Comparison of ENCODE assay signal across 27 mouse cellular contexts in the genomic region with DNA sequence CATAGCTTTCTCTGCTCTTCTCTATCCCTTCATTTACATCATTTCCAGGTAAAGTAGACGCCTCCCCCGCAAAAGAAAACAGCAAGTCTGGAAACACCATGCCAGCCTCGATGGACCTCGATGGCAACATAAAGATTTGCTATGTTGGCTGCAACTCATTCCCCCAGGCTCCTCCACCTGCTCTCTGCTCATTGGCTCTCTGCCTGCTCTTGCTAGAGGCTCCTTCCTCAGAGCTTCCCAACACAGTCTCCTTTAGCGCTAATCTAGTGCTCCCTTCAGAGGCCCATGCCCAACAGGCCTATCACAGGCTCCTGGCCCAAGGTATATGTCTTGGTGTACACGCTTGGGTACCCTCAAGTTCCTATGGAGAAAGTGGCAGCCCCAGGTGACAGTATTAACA.
A peak's percentile ranks its signal among the peaks of the same experiment; 100 is the strongest.
DNase-seq lines count a peak whose midpoint lies in the region; ATAC-seq and TF ChIP-seq lines count a peak whose summit lies in the region.
"Had no signal": no experiment of that assay in that cellular context is flagged by ENCODE, and none has a peak within 500 bp of the region (broad histone marks: within the 10 kb centered on the region; RNA-seq: fewer than 3 reads in every experiment).

No protein-coding gene starts in this region.

- H3K36me3 ChIP-seq in forebrain, embryonic 15.5 days, result no peaks in the 10 kb centered on the region
- peaks cover 83% of the 10 kb centered on the region for H3K36me3 ChIP-seq in forebrain, embryonic 10.5 days (replicated peaks)
- H3K36me3 ChIP-seq: liver, embryonic 13.5 days had no signal

- H3K4me3 ChIP-seq in forebrain, embryonic 15.5 days, result no peak overlapping the region
- H3K4me3 ChIP-seq in forebrain, embryonic 10.5 days, result no peak overlapping the region
- H3K4me3 ChIP-seq in layer of hippocampus, adult 2 months, result no peak overlapping the region
- H3K4me3 ChIP-seq: embryonic facial prominence, embryonic 10.5 days; embryonic facial prominence, embryonic 15.5 days; hindbrain, embryonic 10.5 days; intestine, embryonic 15.5 days; liver, embryonic 13.5 days; megakaryocyte, embryonic 14.5 days; midbrain, embryonic 12.5 days; myocyte had no signal

- H3K4me2 ChIP-seq in forebrain, embryonic 15.5 days (replicated peaks), result no peak overlapping the region
- H3K4me2 ChIP-seq: embryonic facial prominence, embryonic 15.5 days; heart, embryonic 11.5 days; intestine, embryonic 15.5 days; liver, embryonic 13.5 days; midbrain, embryonic 12.5 days had no signal

- no peak overlapping the region for H3K9ac ChIP-seq in forebrain, embryonic 15.5 days (replicated peaks)
- H3K9ac ChIP-seq: embryonic facial prominence, embryonic 15.5 days; intestine, embryonic 15.5 days; liver, embryonic 13.5 days; midbrain, embryonic 12.5 days had no signal

- ATAC-seq in forebrain, embryonic 15.5 days (replicated peaks), result no peak
- ATAC-seq: CD4-positive, CD25-positive, alpha-beta regulatory T cell, adult 4 months; intestine, embryonic 15.5 days had no signal

- H3K9me3 ChIP-seq in forebrain, embryonic 15.5 days, result no peaks in the 10 kb centered on the region
- no peaks in the 10 kb centered on the region for H3K9me3 ChIP-seq in forebrain, embryonic 10.5 days
- H3K9me3 ChIP-seq: embryonic facial prominence, embryonic 10.5 days; embryonic facial prominence, embryonic 15.5 days; hindbrain, embryonic 10.5 days; intestine, embryonic 15.5 days; liver, embryonic 13.5 days; megakaryocyte, embryonic 14.5 days; midbrain, embryonic 12.5 days had no signal

- H3K27me3 ChIP-seq in forebrain, embryonic 15.5 days, result no peaks in the 10 kb centered on the region
- no peaks in the 10 kb centered on the region for H3K27me3 ChIP-seq in forebrain, embryonic 10.5 days (ENCODE audit: poor library complexity, severe bottlenecking)
- H3K27me3 ChIP-seq: embryonic facial prominence, embryonic 15.5 days; intestine, embryonic 15.5 days; liver, embryonic 13.5 days; megakaryocyte, embryonic 14.5 days; midbrain, embryonic 12.5 days had no signal

- H3K27ac ChIP-seq in forebrain, embryonic 15.5 days (replicated peaks), result peak overlapping the region; percentile 72
- no peak overlapping the region for H3K27ac ChIP-seq in forebrain, embryonic 10.5 days
- H3K27ac ChIP-seq in layer of hippocampus, adult 2 months, result peak overlapping the region; percentile 80
- H3K27ac ChIP-seq: embryonic facial prominence, embryonic 10.5 days; embryonic facial prominence, embryonic 15.5 days; hindbrain, embryonic 10.5 days; intestine, embryonic 15.5 days; liver, embryonic 13.5 days; midbrain, embryonic 12.5 days had no signal

- H3K4me1 ChIP-seq in forebrain, embryonic 15.5 days, result peaks cover 19% of the 10 kb centered on the region
- H3K4me1 ChIP-seq in forebrain, embryonic 10.5 days, result peaks cover 23% of the 10 kb centered on the region
- H3K4me1 ChIP-seq: liver, embryonic 13.5 days had no signal

- WGBS in forebrain, embryonic 15.5 days, result 74% methylated on average over 6 of the region's 6 CpGs
- WGBS in forebrain, embryonic 10.5 days, result 93% methylated on average over 6 of the region's 6 CpGs

- no peak for TF ChIP-seq CTCF in layer of hippocampus, adult 2 months (conservative IDR thresholded peaks at IDR 0.05)

- DNase-seq in cerebellum, postnatal 10 days, result peak; percentile 62 to 67
- DNase-seq in cerebellum, adult 9-10 months, result no peak
- DNase-seq in forebrain, embryonic 10.5 days (ENCODE audit: extremely low spot score, low spot score), result no peak
- no peak for DNase-seq in layer of hippocampus, adult 2 months (ENCODE audit: low spot score in 2 of 2)
- no peak for DNase-seq in layer of hippocampus, postnatal 36 days
- DNase-seq in thymus, postnatal 10 days (ENCODE audit: low spot score in 2 of 2), result no peak
- DNase-seq: adrenal gland, postnatal 25 days; gastrocnemius, postnatal 14 days; heart, adult 11 months; heart, postnatal 10 days; kidney, adult 2 months; kidney, postnatal 36 days; left cerebral cortex, postnatal 4 days; liver, embryonic 13.5 days; lung, adult 18-20 months; thymus, adult 2 months; thymus, postnatal 4 days had no signal

Comparison
In these comparisons a context has a peak if more than half of its experiments do, and no peak if none do; other contexts are left out.
1. DNase-seq: peak in cerebellum, postnatal 10 days (2 of 2); none in cerebellum, adult 9-10 months (single experiment), forebrain, embryonic 10.5 days (single experiment), layer of hippocampus, adult 2 months (0 of 2), layer of hippocampus, postnatal 36 days (0 of 2) and thymus, postnatal 10 days (0 of 2).